Mouse (Mus musculus): ENCODE measurements around the gene Hhip.

GRCm38 (mm10) chr8:80054216-80054615 is 3.6 kb downstream of the Hhip start:
- no peak for TF ChIP-seq CTCF (IDR thresholded peaks at IDR 0.05)
- TF ChIP-seq POLR2A (IDR thresholded peaks at IDR 0.05; ENCODE audit: insufficient read depth, low read depth, low read length) = no peak
- no peak for TF ChIP-seq EP300 (IDR thresholded peaks at IDR 0.05; ENCODE audit: insufficient read depth, low read depth, low read length)

Data from heart, adult 2 months (tissue).